Mouse (Mus musculus) thymus, adult 2 months (tissue): ENCODE data around the gene Mmp28.

Experiments
- CTCF ChIP-seq: fragments of 200-500 bp; IDR thresholded peaks from 2 replicates; pipeline ENCODE4 v1.5.1; 2012; ENCODE audit warnings: mild to moderate bottlenecking, control low read depth, low read length, moderate library complexity, borderline replicate concordance; ENCODE audit not compliant: control insufficient read depth, poor library complexity, insufficient read depth; ENCODE audit errors: extremely low read depth
- POLR2A ChIP-seq: fragments of 200-500 bp; IDR thresholded peaks from 2 replicates; pipeline ENCODE4 v1.6.1; 2012; ENCODE audit warnings: mild to moderate bottlenecking, low read length, control low read depth, moderate library complexity; ENCODE audit not compliant: control insufficient read depth, poor library complexity, insufficient read depth; ENCODE audit errors: extremely low read depth

DNA sequence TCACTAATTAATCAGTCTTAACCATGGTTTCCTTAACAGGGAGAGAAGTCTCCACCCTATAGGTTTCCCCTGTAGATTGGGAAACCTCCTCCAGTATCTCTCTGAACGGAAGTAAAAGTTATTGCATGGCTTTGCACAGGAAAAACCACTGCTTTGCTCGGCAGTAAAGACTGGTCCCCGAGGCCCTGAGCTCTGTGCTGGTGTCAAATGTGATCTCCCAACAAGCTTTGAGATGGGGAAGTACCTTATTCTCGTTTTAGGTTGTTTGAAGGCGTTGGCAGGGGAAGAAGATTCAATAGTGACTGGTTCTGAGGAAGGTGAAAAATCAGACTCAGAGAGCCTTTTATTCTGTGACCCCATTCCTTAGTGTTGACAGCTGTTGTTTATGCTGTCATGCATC, 64.1 kb downstream of the Mmp28 start:
- TF ChIP-seq CTCF (no peak), POLR2A (no peak)
